Mouse (Mus musculus): ENCODE measurements around the gene Stard10. TPM values are rescaled to one million over a fixed set of nuclear protein-coding genes. Genes with fewer than 3 reads are reported as not detected.

Gene Stard10
- 1 to 10 TPM; 5.9 to 9.0 TPM for total RNA-seq (2021)
- long read RNA-seq, experiment 1, transcript Stard10-201 (7 exons, 1,400 nt): major isoform, 10 of 14 reads
- long read RNA-seq, experiment 1, partial matches to known transcripts: 3 of 14 reads
- long read RNA-seq, experiment 1, other reads (novel, unspliced or antisense): 1 of 14 reads
- long read RNA-seq, experiment 2, transcript Stard10-201 (7 exons, 1,400 nt): major isoform, 9 of 11 reads
- long read RNA-seq, experiment 2, partial matches to known transcripts: 2 of 11 reads
- long read RNA-seq, experiment 2, other reads (novel, unspliced or antisense): 0 of 11 reads

DNA sequence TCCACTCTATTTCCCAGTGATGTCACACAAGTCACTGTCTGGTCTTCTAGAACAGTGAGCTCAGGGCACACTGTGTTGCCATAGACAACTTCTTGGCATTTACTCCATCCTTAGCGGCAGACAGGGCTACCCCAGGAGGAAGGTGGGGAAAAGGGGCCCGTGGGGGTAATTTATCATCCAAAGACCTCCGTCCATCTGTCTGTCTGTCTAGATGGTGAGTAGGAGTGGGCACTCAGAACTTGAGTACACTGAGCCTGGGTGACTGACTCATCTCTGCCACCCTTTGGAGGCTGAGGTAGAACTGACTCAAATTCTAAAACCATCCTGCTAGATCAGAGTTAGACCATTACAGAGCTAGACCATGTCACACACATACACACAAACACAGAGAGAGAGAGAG is at the start of gene Stard10:
TSS of gene Stard10 (plus strand) at position 73 of the 400 bp plus-strand sequence.
- DNase-seq (ENCODE audit: low spot score in 2 of 2): no peak

GRCm38 (mm10) chr7:101267457-101268259 is 49.2 kb upstream of the Stard10 start:
- DNase-seq (ENCODE audit: low spot score in 2 of 2): no peak

DNA sequence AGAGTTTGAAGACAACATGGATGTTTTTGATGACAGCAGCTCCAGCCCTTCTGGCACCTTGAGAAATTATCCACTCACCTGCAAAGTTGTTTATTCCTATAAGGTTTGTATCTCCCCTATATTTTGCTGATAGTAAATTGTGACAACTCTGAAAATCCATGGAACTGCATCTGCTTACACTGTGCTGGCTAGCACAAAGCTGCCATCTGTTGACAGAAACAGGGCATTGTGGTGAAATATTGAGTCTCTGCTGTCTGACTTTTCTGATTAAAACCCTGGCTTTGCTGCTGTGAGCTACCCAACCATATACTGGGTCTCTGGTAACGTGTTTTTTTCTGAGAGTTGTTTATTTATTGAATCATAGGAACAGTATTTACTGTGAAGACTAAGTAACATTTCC is 45.3 kb upstream of the Stard10 start:
- no peak for DNase-seq (ENCODE audit: low spot score in 2 of 2)

- DNase-seq (ENCODE audit: low spot score in 2 of 2): no peak
Observed at GRCm38 (mm10) chr7:101272466-101273160, 44.3 kb upstream of the Stard10 start.

GRCm38 (mm10) chr7:101282721-101283120 is 34.2 kb upstream of the Stard10 start:
- no peak for DNase-seq (ENCODE audit: low spot score in 2 of 2)

DNA sequence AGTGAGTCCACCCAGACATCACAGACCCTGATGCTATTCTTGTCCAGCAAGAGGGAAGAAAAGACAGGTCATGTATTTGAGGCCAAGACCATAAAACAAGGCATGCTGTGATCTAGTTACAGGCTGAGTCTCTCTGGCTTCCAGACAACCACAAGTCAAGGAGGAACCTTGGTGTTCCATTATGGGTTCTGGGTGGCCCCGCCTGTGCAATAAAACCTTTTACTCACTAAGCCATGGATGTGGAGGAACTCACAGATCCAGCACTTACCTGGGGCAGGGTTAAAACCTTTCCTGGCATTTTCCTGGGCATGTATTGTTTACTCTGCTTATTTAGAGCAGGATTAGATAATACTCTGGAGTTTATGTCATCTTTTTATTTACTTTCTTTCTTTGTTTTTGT is 32.4 kb upstream of the Stard10 start:
- DNase-seq (ENCODE audit: low spot score in 2 of 2): no peak

GRCm38 (mm10) chr7:101286891-101287290 is 30.0 kb upstream of the Stard10 start:
- no peak for DNase-seq (ENCODE audit: low spot score in 2 of 2)

DNA sequence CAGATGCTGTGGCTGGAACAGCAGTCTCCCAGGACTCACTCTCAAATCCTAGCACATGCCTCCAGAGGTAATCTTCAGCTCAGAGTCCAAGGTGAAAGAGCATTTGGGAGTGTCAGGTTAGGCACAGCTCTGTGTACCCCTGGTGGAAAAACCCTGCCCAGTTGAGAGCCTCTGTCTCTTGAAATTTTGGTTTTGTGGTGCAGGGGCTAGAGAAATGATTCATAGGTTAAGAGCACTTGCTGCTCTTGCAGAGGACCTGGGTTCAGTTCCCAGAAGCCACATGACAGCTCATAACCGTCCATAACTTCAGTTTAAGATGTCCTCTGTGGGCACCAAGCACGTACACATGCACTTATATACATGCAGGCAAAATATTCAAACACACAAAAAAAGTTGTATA is 29.1 kb upstream of the Stard10 start:
- DNase-seq (ENCODE audit: low spot score in 2 of 2): no peak

DNA sequence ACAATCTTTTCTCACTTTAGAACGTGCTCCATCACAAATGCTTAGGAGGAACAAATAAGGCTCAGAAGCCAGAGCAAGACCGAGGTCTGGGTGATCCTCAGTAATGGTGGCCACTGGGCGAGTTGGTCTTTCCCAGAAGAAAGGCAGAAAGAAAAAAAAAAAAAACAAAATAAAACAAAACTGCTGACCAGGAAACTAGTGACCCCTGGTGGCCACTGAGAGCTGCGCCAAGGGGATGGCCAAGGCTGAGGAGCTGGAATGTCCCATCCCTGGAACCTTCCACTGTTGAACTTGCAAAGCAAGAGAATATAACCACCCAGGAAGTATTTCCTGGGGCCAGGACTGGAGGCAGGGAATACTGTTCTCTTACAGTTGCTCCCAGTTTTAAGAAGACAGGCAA is 28.4 kb upstream of the Stard10 start:
- DNase-seq (ENCODE audit: low spot score in 2 of 2): peak in 1 of 2 experiments; percentile 70

- DNase-seq (ENCODE audit: low spot score in 2 of 2): no peak
Observed at GRCm38 (mm10) chr7:101290401-101290800, 26.5 kb upstream of the Stard10 start.

GRCm38 (mm10) chr7:101291211-101291610 is 25.7 kb upstream of the Stard10 start:
- DNase-seq (ENCODE audit: low spot score in 2 of 2): no peak

- DNase-seq (ENCODE audit: low spot score in 2 of 2): no peak
Observed at GRCm38 (mm10) chr7:101291641-101292040, 25.2 kb upstream of the Stard10 start.

- no peak for DNase-seq (ENCODE audit: low spot score in 2 of 2)
Observed at GRCm38 (mm10) chr7:101292086-101292485, 24.8 kb upstream of the Stard10 start.

DNA sequence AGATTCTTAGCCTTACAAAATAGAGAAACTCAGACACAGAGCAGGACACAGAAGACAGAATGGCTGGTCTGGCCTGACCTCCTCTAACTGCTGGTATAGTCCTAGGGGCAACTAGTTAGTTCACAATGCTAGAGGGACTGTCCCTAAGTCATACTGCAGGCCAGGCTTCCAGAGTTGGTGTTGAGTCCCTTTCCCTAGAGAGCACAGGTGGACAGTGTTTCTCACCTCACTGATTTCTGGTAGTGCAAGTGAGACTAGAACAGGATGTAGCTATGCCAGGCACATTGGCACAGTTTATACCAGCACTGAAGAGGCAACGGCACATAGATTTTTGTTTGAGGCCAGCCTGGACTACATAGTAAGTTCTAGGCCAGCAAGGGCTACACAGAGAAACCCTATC is 24.2 kb upstream of the Stard10 start:
- no peak for DNase-seq (ENCODE audit: low spot score in 2 of 2)

GRCm38 (mm10) chr7:101293138-101293537 is 23.7 kb upstream of the Stard10 start:
- no peak for DNase-seq (ENCODE audit: low spot score in 2 of 2)

- DNase-seq (ENCODE audit: low spot score in 2 of 2): no peak
Observed at GRCm38 (mm10) chr7:101293611-101294010, 23.3 kb upstream of the Stard10 start.

- no peak for DNase-seq (ENCODE audit: low spot score in 2 of 2)
Observed at GRCm38 (mm10) chr7:101295438-101295837, 21.4 kb upstream of the Stard10 start.

- DNase-seq (ENCODE audit: low spot score in 2 of 2): peak; percentile 46 to 77
Observed at GRCm38 (mm10) chr7:101296252-101297022, 20.4 kb upstream of the Stard10 start.

GRCm38 (mm10) chr7:101297023-101297405 is 19.9 kb upstream of the Stard10 start:
- DNase-seq (ENCODE audit: low spot score in 2 of 2): no peak

GRCm38 (mm10) chr7:101298375-101298774 is 18.5 kb upstream of the Stard10 start:
- no peak for DNase-seq (ENCODE audit: low spot score in 2 of 2)

GRCm38 (mm10) chr7:101301361-101301880 is 15.5 kb upstream of the Stard10 start:
- DNase-seq (ENCODE audit: low spot score in 2 of 2): no peak

Data from gastrocnemius, postnatal 4 days (tissue).